Mouse (Mus musculus): ENCODE data around the gene Pacs2.

GRCm38 (mm10) chr12:113036996-113037395 is 22.7 kb downstream of the Pacs2 start:
- TF ChIP-seq CTCF (IDR thresholded peaks at IDR 0.05) (no peak), POLR2A (IDR thresholded peaks at IDR 0.05; ENCODE audit: insufficient read depth, low read depth, low read length) (no peak), EP300 (IDR thresholded peaks at IDR 0.05; ENCODE audit: insufficient read depth, low read depth, low read length) (no peak)
